Mouse (Mus musculus) lung, postnatal 0 days (tissue): ENCODE measurements at regions not wholly inside any gene's neighbourhood (a gene's known extent, or its start where the extent isn't known, plus 50 kb on each side); places are given as distances from the start of the nearest gene placed in this dataset.

Source experiments
- CTCF ChIP-seq: IDR thresholded peaks from 2 replicates; pipeline ENCODE4 v1.5.1; 2016; ENCODE audit warnings: antibody characterized with exemption, mild to moderate bottlenecking
- EP300 ChIP-seq: IDR thresholded peaks from 2 replicates; pipeline ENCODE4 v1.6.1; 2016; ENCODE audit warnings: antibody characterized with exemption, mild to moderate bottlenecking, control low read depth

- no peak for TF ChIP-seq EP300
- TF ChIP-seq CTCF: no peak
Measured at GRCm38 (mm10) chr10:45886636-45887035, 309.0 kb downstream of the Hace1 start.
